Mouse (Mus musculus): ENCODE results near the gene Gm17606. TPM values are rescaled to one million over a fixed set of nuclear protein-coding genes. Genes with fewer than 3 reads are reported as not detected.

Gm17606 gene
- polyA plus RNA-seq, 2 experiments from 2014 or later = not detected

- no peak for ATAC-seq
Measured at GRCm38 (mm10) chr14:54628103-54628502, 12.6 kb upstream of the Gm17606 start.

GRCm38 (mm10) chr14:54629797-54630196, 11.0 kb upstream of the Gm17606 start:
- ATAC-seq = no peak

- no peak for ATAC-seq
Measured at GRCm38 (mm10) chr14:54630583-54631239, 10.0 kb upstream of the Gm17606 start.

GRCm38 (mm10) chr14:54631240-54631599, 9.5 kb upstream of the Gm17606 start:
- ATAC-seq = no peak

- ATAC-seq = no peak
Measured at GRCm38 (mm10) chr14:54632252-54632651, 8.5 kb upstream of the Gm17606 start.

- no peak for ATAC-seq
Measured at GRCm38 (mm10) chr14:54634182-54634581, 6.6 kb upstream of the Gm17606 start.

- ATAC-seq = no peak
Measured at GRCm38 (mm10) chr14:54636954-54637353, 3.8 kb upstream of the Gm17606 start.

GRCm38 (mm10) chr14:54638210-54638609, 2.5 kb upstream of the Gm17606 start:
- ATAC-seq = no peak

GRCm38 (mm10) chr14:54640121-54640520, 631 bp upstream of the Gm17606 start:
- ATAC-seq = no peak

- ATAC-seq = peak; percentile 85
Measured at GRCm38 (mm10) chr14:54641305-54641969, 685 bp downstream of the Gm17606 start, which contains the start of gene Cdh24. Gene Cdh24 (minus strand): TSS chr14:54641364.

- no peak for ATAC-seq
Measured at GRCm38 (mm10) chr14:54642224-54642944, 1.6 kb downstream of the Gm17606 start.

GRCm38 (mm10) chr14:54643011-54643410, 2.3 kb downstream of the Gm17606 start:
- no peak for ATAC-seq

- no peak for ATAC-seq
Measured at GRCm38 (mm10) chr14:54644294-54644693, 3.5 kb downstream of the Gm17606 start.

GRCm38 (mm10) chr14:54646455-54646854, 5.7 kb downstream of the Gm17606 start:
- ATAC-seq = no peak

- ATAC-seq = no peak
Measured at GRCm38 (mm10) chr14:54646898-54647636, 6.3 kb downstream of the Gm17606 start.

GRCm38 (mm10) chr14:54647900-54648299, 7.1 kb downstream of the Gm17606 start:
- no peak for ATAC-seq

GRCm38 (mm10) chr14:54650621-54651454, 10.1 kb downstream of the Gm17606 start:
- peak; percentile 73 for ATAC-seq

- ATAC-seq = no peak
Measured at GRCm38 (mm10) chr14:54651556-54651955, 10.8 kb downstream of the Gm17606 start.

- no peak for ATAC-seq
Measured at GRCm38 (mm10) chr14:54652787-54653186, 12.0 kb downstream of the Gm17606 start.

GRCm38 (mm10) chr14:54653496-54653895, 12.7 kb downstream of the Gm17606 start:
- ATAC-seq = peak; percentile 91

- no peak for ATAC-seq
Measured at GRCm38 (mm10) chr14:54660009-54660408, 19.3 kb downstream of the Gm17606 start.

Data from CD4-positive, CD25-positive, alpha-beta regulatory T cell, adult 4 months (primary cell).